Mouse (Mus musculus) urinary bladder, postnatal 4 days (tissue): ENCODE measurements around the gene Adam23.
"Not testable (repeated sequence)": the region's sequence is repeated elsewhere in the genome, so short reads cannot be mapped to it uniquely, and the experiment has no call there.

ENCODE experiments used
- DNase-seq, 2 experiments: peaks; one replicate each; pipeline ENCODE4 v3.0.0; 2021 to 2022; ENCODE audit warnings: low spot score in 2 of 2

The Adam23 gene

DNA sequence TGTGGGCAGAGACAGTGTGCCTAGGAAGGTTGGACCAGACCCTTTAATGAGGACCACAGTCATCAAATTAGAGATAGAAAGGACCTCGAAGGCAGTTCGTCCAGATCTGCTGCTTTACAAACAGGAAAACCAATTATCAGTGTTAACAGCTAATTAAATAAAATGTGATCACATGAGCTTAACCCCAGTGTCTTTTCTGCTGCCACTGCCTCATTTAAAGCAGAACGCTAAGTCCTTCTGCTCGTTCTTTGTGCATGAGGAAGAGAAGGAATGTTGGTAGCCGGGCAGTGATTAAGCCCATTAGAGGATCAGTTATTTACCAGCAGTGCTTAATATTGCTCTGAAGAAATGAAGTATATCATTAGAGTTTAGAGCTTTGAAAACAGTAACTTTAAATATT, 131.1 kb downstream of the Adam23 start:
- no peak for DNase-seq

DNA sequence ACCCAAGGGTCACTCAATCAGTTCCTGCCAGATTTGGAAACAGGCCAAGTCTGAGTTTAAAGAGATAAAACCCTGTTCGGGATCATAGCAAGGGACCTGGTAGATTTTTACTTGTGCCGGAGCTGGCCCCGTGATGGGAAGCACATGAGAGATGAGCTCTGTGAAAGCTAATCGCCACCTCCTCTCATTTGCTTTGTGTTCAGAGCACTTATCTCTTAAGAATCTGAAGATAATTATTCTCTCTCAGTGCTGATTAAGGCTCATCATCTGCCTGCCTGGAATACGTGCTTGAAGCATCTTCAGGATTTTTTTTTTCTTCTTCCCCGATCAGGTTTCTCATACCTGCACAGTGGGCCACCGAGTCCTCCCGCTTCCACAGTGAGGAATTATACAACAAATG, 133.5 kb downstream of the Adam23 start:
- no peak for DNase-seq

DNA sequence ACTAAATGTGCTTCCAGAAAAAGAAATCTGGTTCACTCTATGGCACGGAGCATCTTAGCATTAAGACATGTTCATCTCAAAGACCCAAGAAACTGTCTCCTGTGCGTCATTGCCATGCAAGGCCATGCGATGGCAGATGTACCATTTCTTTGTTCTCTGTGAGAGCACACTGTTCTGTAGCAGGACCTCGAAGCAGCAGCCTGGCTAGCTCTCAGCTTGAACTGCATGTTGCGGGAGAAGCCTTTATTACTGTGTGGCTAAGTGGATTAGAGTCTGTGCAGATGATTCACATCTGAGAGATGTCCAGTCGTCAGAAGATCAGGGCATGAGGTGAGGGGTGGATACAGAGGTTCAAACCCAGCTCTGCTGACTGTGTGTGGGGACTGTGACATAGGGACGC, 141.2 kb downstream of the Adam23 start:
- DNase-seq = no peak

DNA sequence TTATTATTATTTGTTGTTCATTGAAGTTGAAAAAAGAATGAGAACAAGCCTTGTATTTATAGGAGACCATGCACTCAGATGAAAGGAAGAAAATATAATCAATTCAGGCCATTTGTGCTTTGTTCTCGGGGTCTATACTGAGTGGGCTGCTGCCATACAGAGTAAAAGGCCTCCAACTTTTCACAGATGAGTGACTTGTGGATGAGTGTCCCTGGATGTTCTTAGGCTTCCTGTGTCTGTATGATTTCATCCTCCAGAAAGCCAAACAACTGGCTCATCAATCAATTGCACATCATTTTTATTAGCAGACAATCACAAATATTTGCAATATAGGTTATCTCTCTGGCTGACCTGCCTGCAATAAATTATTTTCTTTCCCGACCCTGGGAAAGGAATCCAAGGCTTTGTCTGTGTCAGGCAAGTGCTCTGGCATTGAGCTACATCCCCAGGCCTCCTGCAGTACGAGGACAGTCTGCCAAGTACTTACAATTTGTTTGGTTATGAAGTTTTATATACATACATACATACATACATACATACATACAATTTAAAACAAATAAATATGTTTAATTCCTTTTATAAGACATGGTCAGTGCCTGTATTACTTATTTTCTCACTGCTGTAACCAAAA, 158.3 kb downstream of the Adam23 start:
- no peak for DNase-seq

DNA sequence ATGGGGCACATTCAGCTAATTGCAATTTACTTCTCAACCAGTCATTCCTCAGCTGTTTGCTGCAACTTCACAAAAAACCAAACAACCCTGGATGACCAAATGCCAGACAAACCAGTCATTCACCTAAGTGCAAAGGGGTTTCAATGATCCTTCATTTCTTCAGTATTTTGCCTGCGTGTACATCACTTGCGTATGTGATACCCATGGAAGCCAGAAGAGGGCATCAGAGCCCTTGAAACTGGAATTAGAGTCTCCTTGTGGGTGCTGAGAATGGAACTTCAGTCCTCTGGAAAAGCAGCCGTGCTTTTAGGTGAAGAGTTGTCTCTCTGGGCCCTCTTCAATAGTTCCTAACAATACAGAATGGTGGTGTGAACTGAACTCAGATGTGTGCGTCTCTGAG, 163.9 kb downstream of the Adam23 start:
- no peak for DNase-seq

DNA sequence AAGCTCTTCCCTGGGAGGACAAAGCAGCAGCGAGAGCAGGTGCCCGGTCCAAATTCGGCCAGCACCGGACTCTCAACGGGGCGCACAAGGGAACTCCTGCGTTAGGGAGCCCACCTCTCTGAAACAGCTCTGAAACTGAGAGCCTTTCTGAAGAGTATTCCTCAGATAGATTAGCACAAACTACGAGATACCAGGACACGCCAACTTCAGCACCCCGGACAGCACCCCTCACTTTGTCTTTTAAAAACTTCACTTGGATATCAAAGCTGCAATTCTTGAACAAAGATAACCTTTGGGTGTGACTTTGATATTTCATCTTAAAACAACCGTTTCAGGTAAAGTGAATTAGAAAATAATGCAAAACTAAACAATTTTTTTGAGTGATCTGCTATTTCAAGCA, 168.9 kb downstream of the Adam23 start:
- DNase-seq = peak; percentile 21 to 65

DNA sequence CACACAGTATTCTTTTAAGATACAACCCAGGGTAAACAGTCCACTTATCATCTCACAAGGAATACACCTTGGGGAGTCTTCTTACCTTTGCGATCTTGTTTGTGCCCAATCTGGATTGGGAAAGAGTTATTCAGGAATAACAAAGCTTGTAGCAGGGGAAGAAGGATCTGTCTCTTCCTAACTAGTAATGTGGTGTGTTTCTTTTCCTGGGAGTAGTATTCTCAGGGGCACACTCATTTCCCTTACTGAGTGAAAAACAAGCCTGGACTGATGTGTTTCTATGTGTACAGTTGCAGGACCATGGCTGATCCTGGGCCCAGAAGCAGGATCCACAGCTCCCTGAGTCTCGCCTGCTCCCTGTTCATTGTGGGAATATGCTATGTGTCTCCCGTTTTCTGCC, 170.0 kb downstream of the Adam23 start, which contains the start of gene Gm39653:
TSS of gene Gm39653 (plus strand) at position 301 of the 400 bp plus-strand sequence.
- no peak for DNase-seq

DNA sequence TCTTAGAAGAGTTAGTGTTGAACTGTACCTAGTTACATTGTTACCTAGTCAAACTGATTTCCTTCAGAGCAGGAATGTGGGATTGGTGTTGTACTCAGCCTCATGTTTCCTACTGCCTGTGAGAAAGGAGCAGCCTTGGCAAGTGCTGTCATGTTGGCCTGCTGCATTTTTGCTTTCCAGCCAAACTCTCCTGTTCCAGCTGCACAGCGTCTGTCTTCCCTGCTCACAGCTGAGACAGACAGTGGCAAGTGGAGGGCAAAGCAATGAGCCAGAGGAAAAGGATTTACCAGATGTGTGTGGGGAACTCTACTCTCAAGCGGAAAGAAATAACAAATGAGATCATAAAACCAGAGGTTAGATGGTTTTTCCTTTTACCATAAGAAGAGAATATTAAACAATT, 182.5 kb downstream of the Adam23 start:
- no peak for DNase-seq

DNA sequence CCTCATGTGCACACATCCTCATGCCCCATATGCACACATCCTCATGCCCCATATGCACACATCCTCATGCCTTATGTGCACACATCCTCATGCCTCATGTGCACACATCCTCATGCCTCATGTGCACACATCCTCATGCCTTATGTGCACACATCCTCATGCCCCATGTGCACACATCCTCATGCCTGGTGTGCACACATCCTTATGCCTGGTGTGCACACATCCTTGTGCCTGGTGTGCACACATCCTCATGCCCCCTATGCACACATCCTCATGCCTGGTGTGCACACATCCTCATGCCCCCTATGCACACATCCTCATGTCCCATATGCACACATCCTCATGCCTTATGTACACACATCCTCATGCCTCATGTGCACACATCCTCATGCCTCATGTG, 184.7 kb downstream of the Adam23 start:
- DNase-seq = not testable (repeated sequence)

DNA sequence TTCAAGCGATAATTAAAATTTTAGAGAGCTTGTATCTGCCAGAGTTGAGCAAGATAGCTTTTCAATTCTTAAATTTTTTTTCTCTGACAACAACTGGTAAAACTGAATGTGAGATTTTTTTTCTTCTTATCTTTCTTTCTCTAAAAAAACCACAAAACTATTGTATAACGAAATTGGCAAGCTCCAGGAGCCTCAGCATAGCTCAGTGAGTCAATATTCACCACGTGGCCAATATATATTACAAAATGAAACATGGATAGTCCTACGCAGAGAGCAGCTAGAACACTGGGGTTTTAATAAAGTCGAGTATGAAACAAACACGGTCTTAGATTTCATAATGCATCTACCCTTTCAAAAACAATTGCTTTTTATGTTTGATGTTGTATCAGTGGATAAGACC, 194.2 kb downstream of the Adam23 start:
- DNase-seq = no peak
